8 mouse cellular contexts compared by ENCODE assay signal in genomic region chr4:108117924-108118876, GRCm38 (mm10). TPM values are rescaled to one million over a fixed set of nuclear protein-coding genes. Genes with fewer than 3 reads are reported as not detected.
DNase-seq lines count a peak whose midpoint lies in the region; ATAC-seq and TF ChIP-seq lines count a peak whose summit lies in the region.

No protein-coding gene starts in this region.

- H3K9ac ChIP-seq in heart, embryonic 15.5 days, result peak overlapping the region; percentile 58
- peak overlapping the region; percentile 70 for H3K9ac ChIP-seq in liver, embryonic 14.5 days (replicated peaks)
- H3K9ac ChIP-seq in neural tube, embryonic 11.5 days (ENCODE audit: low read length), result peak overlapping the region; percentile 43
- H3K9ac ChIP-seq in stomach, postnatal 0 days (ENCODE audit: low read length), result peak overlapping the region; percentile 65

- peak; percentile 92 for ATAC-seq in heart, embryonic 15.5 days (replicated peaks; ENCODE audit: insufficient number of reproducible peaks, insufficient read depth, low FRiP score, low read depth)
- peak; percentile 88 for ATAC-seq in liver, embryonic 14.5 days (ENCODE audit: insufficient read depth)
- ATAC-seq in neural tube, embryonic 11.5 days (ENCODE audit: insufficient read depth, low FRiP score, low TSS enrichment), result peak; percentile 86
- ATAC-seq in stomach, postnatal 0 days (ENCODE audit: low FRiP score, low TSS enrichment), result peak; percentile 94

- peak overlapping the region; percentile 89 for H3K27ac ChIP-seq in brown adipose tissue, adult 24 weeks (replicated peaks; ENCODE audit: low read depth, low read length)
- peak overlapping the region; percentile 74 for H3K27ac ChIP-seq in heart, embryonic 15.5 days
- H3K27ac ChIP-seq in liver, embryonic 14.5 days, result no peak overlapping the region
- no peak overlapping the region for H3K27ac ChIP-seq in neural tube, embryonic 11.5 days (ENCODE audit: low read depth, low read length)
- H3K27ac ChIP-seq in stomach, postnatal 0 days (replicated peaks), result peak overlapping the region; percentile 69

- H3K4me3 ChIP-seq in brown adipose tissue, adult 24 weeks (ENCODE audit: insufficient read depth, low read depth, low read length), result peak overlapping the region; percentile 95
- H3K4me3 ChIP-seq in heart, embryonic 15.5 days, result peak overlapping the region; percentile 64
- H3K4me3 ChIP-seq in liver, embryonic 14.5 days (ENCODE audit: insufficient read depth in 1 of 2, low read depth in 2 of 2, low read length in 2 of 2), result peak overlapping the region; percentile 66 to 98
- peak overlapping the region; percentile 50 for H3K4me3 ChIP-seq in neural tube, embryonic 11.5 days (ENCODE audit: low read depth, low read length)
- peak overlapping the region; percentile 58 for H3K4me3 ChIP-seq in stomach, postnatal 0 days (ENCODE audit: low read depth, low read length)

- TF ChIP-seq EP300 in liver, embryonic 14.5 days (IDR thresholded peaks at IDR 0.05; ENCODE audit: low read depth), result no peak
- no peak for TF ChIP-seq EP300 in stomach, postnatal 0 days (optimal IDR thresholded peaks at IDR 0.05)

- H3K9me3 ChIP-seq in heart, embryonic 15.5 days (replicated peaks), result no peaks in the 10 kb centered on the region
- H3K9me3 ChIP-seq in liver, embryonic 14.5 days (ENCODE audit: control insufficient read depth, low read length), result no peaks in the 10 kb centered on the region
- no peaks in the 10 kb centered on the region for H3K9me3 ChIP-seq in neural tube, embryonic 11.5 days (ENCODE audit: control insufficient read depth, low read length)
- H3K9me3 ChIP-seq in stomach, postnatal 0 days (ENCODE audit: control insufficient read depth, low read length), result no peaks in the 10 kb centered on the region

- no peaks in the 10 kb centered on the region for H3K36me3 ChIP-seq in heart, embryonic 15.5 days
- no peaks in the 10 kb centered on the region for H3K36me3 ChIP-seq in liver, embryonic 14.5 days (replicated peaks; ENCODE audit: control insufficient read depth, insufficient read depth, low read depth)
- H3K36me3 ChIP-seq in neural tube, embryonic 11.5 days (ENCODE audit: control insufficient read depth, insufficient read depth, low read length), result no peaks in the 10 kb centered on the region
- H3K36me3 ChIP-seq in stomach, postnatal 0 days (ENCODE audit: control insufficient read depth, insufficient read depth, low read length), result no peaks in the 10 kb centered on the region

- no peaks in the 10 kb centered on the region for H3K27me3 ChIP-seq in heart, embryonic 15.5 days
- H3K27me3 ChIP-seq in liver, embryonic 14.5 days (ENCODE audit: control insufficient read depth, insufficient read depth, low read length), result no peaks in the 10 kb centered on the region
- no peaks in the 10 kb centered on the region for H3K27me3 ChIP-seq in neural tube, embryonic 11.5 days (ENCODE audit: control insufficient read depth, insufficient read depth, low read length)
- H3K27me3 ChIP-seq in stomach, postnatal 0 days (ENCODE audit: control insufficient read depth, insufficient read depth, low read length), result no peaks in the 10 kb centered on the region

- no peaks in the 10 kb centered on the region; the same call in 1 of the 2 replicates for H3K4me1 ChIP-seq in brown adipose tissue, adult 24 weeks (ENCODE audit: control insufficient read depth, insufficient read depth, insufficient read length, low read length)
- H3K4me1 ChIP-seq in heart, embryonic 15.5 days (replicated peaks), result no peaks in the 10 kb centered on the region; the same call in 1 of the 2 replicates
- peaks cover 0 to 3% of the 10 kb centered on the region in 2 experiments; a peak in 2 of 4 replicates for H3K4me1 ChIP-seq in liver, embryonic 14.5 days (replicated peaks; ENCODE audit: control insufficient read depth in 2 of 2, insufficient read depth in 2 of 2, low read length in 1 of 2)
- no peaks in the 10 kb centered on the region for H3K4me1 ChIP-seq in neural tube, embryonic 11.5 days (ENCODE audit: control insufficient read depth, insufficient read depth, low read length)
- no peaks in the 10 kb centered on the region for H3K4me1 ChIP-seq in stomach, postnatal 0 days (replicated peaks; ENCODE audit: control insufficient read depth, insufficient read depth)

- WGBS in heart, embryonic 15.5 days, result 13% methylated on average over 45 of the region's 45 CpGs
- 6% methylated on average over 43 of the region's 45 CpGs for WGBS in liver, embryonic 14.5 days (ENCODE audit: insufficient replicate concordance)
- 13% methylated on average over 43 of the region's 45 CpGs for WGBS in neural tube, embryonic 11.5 days
- WGBS in stomach, postnatal 0 days, result 13% methylated on average over 43 of the region's 45 CpGs

- no peak; the same call in 1 of the 2 replicates for TF ChIP-seq CTCF in liver, embryonic 14.5 days (IDR thresholded peaks at IDR 0.05; ENCODE audit: low read depth)
- TF ChIP-seq CTCF in stomach, postnatal 0 days (IDR thresholded peaks at IDR 0.05; ENCODE audit: low read depth), result no peak; the same call in 1 of the 2 replicates

- peak overlapping the region; percentile 69 for H3K4me2 ChIP-seq in heart, embryonic 15.5 days
- H3K4me2 ChIP-seq in liver, embryonic 14.5 days (ENCODE audit: low read depth), result peak overlapping the region; percentile 87
- H3K4me2 ChIP-seq in neural tube, embryonic 11.5 days (ENCODE audit: low read depth), result peak overlapping the region; percentile 45
- peak overlapping the region; percentile 69 for H3K4me2 ChIP-seq in stomach, postnatal 0 days (replicated peaks; ENCODE audit: low read depth)

- peak; percentile 92 for DNase-seq in CD4-positive, CD25-positive, alpha-beta regulatory T cell, adult 2 months (ENCODE audit: low read depth, low spot score)
- peak; percentile 65 for DNase-seq in fibroblast of lung, adult 2 months (ENCODE audit: low read depth)
- DNase-seq in kidney, postnatal 25 days, result peak; percentile 94
- peak; percentile 76 to 79 (median 77) for DNase-seq in liver, embryonic 14.5 days (ENCODE audit: low read depth in 3 of 3, low spot score in 3 of 3)
- DNase-seq in neural tube, embryonic 11.5 days (ENCODE audit: low spot score), result peak; percentile 92
- peak; percentile 94 for DNase-seq in stomach, postnatal 0 days (ENCODE audit: low spot score)

RNA-seq across cellular contexts. Expression of gene Podn, which starts 22.0 kb away (rescaled TPM):
- polyA plus RNA-seq in brown adipose tissue, adult 24 weeks (2012; ENCODE audit: insufficient read depth, insufficient read length, missing spikeins), result 11.4 and 19.9 TPM in 2 replicates
- polyA plus RNA-seq in heart, embryonic 15.5 days (2015; fragmentation: Nextera tagmentation; extraction: Ambion mirVana), result 0.26 and 0.51 TPM in 2 replicates
- polyA plus RNA-seq in liver, embryonic 14.5 days (2012; rRNA removed), result 0.66 and 0.69 TPM in 2 replicates
- polyA plus RNA-seq in liver, embryonic 14.5 days (2014; fragmentation: Nextera tagmentation; extraction: Ambion mirVana), result 0.18 and 0.25 TPM in 2 replicates
- polyA plus RNA-seq in neural tube, embryonic 11.5 days (2014; fragmentation: Nextera tagmentation; extraction: Ambion mirVana), result 0.36 and 0.42 TPM in 2 replicates
- 2.0 and 2.4 TPM in 2 replicates for polyA plus RNA-seq in stomach, postnatal 0 days (2015; fragmentation: Nextera tagmentation; extraction: Ambion mirVana)

RNA-seq across cellular contexts. Expression of gene Scp2, which starts 26.6 kb away (rescaled TPM):
- polyA plus RNA-seq in brown adipose tissue, adult 24 weeks (2012; ENCODE audit: insufficient read depth, insufficient read length, missing spikeins), result 804 and 975 TPM in 2 replicates
- polyA plus RNA-seq in heart, embryonic 15.5 days (2015; fragmentation: Nextera tagmentation; extraction: Ambion mirVana), result 171 and 190 TPM in 2 replicates
- polyA plus RNA-seq in liver, embryonic 14.5 days (2012; rRNA removed), result 118 and 195 TPM in 2 replicates
- 311 and 314 TPM in 2 replicates for polyA plus RNA-seq in liver, embryonic 14.5 days (2014; fragmentation: Nextera tagmentation; extraction: Ambion mirVana)
- 202 TPM in 2 replicates for polyA plus RNA-seq in neural tube, embryonic 11.5 days (2014; fragmentation: Nextera tagmentation; extraction: Ambion mirVana)
- 320 and 329 TPM in 2 replicates for polyA plus RNA-seq in stomach, postnatal 0 days (2015; fragmentation: Nextera tagmentation; extraction: Ambion mirVana)

RNA-seq across cellular contexts. Expression of gene Echdc2, which starts 47.0 kb away (rescaled TPM):
- polyA plus RNA-seq in brown adipose tissue, adult 24 weeks (2012; ENCODE audit: insufficient read depth, insufficient read length, missing spikeins), result 25.7 and 31.1 TPM in 2 replicates
- polyA plus RNA-seq in heart, embryonic 15.5 days (2015; fragmentation: Nextera tagmentation; extraction: Ambion mirVana), result 19.9 and 27.2 TPM in 2 replicates
- 10.1 and 11.1 TPM in 2 replicates for polyA plus RNA-seq in liver, embryonic 14.5 days (2012; rRNA removed)
- polyA plus RNA-seq in liver, embryonic 14.5 days (2014; fragmentation: Nextera tagmentation; extraction: Ambion mirVana), result 12.7 and 13.5 TPM in 2 replicates
- 15.4 and 16.5 TPM in 2 replicates for polyA plus RNA-seq in neural tube, embryonic 11.5 days (2014; fragmentation: Nextera tagmentation; extraction: Ambion mirVana)
- 22.1 and 23.4 TPM in 2 replicates for polyA plus RNA-seq in stomach, postnatal 0 days (2015; fragmentation: Nextera tagmentation; extraction: Ambion mirVana)

Comparison
In these comparisons a context has a peak if more than half of its experiments do, and no peak if none do; other contexts are left out.
1. H3K27ac ChIP-seq: peak in brown adipose tissue, adult 24 weeks (single experiment), heart, embryonic 15.5 days (single experiment) and stomach, postnatal 0 days (single experiment); none in liver, embryonic 14.5 days (single experiment) and neural tube, embryonic 11.5 days (single experiment).
2. Peak in every context shown above with its lines, with median percentiles within 50 percentile points of each other: DNase-seq, H3K4me3 ChIP-seq, ATAC-seq, H3K4me2 ChIP-seq and H3K9ac ChIP-seq.